Mouse (Mus musculus): ENCODE measurements around the gene Rtf2.

- peak; percentile 31; the same call in 1 of the 2 replicates for TF ChIP-seq CTCF (IDR thresholded peaks at IDR 0.05; ENCODE audit: low read depth, low read length)
- no peak for TF ChIP-seq POLR2AphosphoS5 (IDR thresholded peaks at IDR 0.05; ENCODE audit: insufficient replicate concordance, low read depth, low read length)
- TF ChIP-seq GATA1 (IDR thresholded peaks at IDR 0.05; ENCODE audit: borderline replicate concordance, low read length): no peak
- TF ChIP-seq TAL1 (conservative IDR thresholded peaks at IDR 0.05; ENCODE audit: low read depth, low read length): no peak
These were observed 61.0 kb downstream of the Rtf2 start for GRCm38 (mm10) chr2:172501341-172501740.
